Mouse (Mus musculus): ENCODE measurements at regions not wholly inside any gene's neighbourhood (a gene's known extent, or its start where the extent isn't known, plus 50 kb on each side); places are given as distances from the start of the nearest gene placed in this dataset.

- Histone ChIP-seq H3K36me3 (ENCODE audit: control insufficient read depth, insufficient read depth, low read length) (no peaks in the 10 kb centered on the region), H3K9me3 (ENCODE audit: control insufficient read depth, low read length) (peaks cover 3% of the 10 kb centered on the region; the same call in 1 of the 2 replicates), H3K27ac (replicated peaks; ENCODE audit: low read depth, low read length) (no peak overlapping the region), H3K9ac (replicated peaks; ENCODE audit: low read length) (no peak overlapping the region), H3K4me3 (replicated peaks; ENCODE audit: low read depth, low read length) (no peak overlapping the region), H3K27me3 (ENCODE audit: control insufficient read depth, insufficient read depth, low read length) (no peaks in the 10 kb centered on the region), H3K4me2 (ENCODE audit: low read length) (no peak overlapping the region), H3K4me1 (ENCODE audit: control insufficient read depth, insufficient read depth, low read length) (no peaks in the 10 kb centered on the region)
- ATAC-seq (ENCODE audit: low FRiP score, low TSS enrichment) (no peak), DNase-seq (no peak)
- 81% methylated on average over 6 of the region's 6 CpGs for WGBS
Observed at GRCm38 (mm10) chr9:115402661-115403060, 92.4 kb upstream of the Stt3b start.

DNA sequence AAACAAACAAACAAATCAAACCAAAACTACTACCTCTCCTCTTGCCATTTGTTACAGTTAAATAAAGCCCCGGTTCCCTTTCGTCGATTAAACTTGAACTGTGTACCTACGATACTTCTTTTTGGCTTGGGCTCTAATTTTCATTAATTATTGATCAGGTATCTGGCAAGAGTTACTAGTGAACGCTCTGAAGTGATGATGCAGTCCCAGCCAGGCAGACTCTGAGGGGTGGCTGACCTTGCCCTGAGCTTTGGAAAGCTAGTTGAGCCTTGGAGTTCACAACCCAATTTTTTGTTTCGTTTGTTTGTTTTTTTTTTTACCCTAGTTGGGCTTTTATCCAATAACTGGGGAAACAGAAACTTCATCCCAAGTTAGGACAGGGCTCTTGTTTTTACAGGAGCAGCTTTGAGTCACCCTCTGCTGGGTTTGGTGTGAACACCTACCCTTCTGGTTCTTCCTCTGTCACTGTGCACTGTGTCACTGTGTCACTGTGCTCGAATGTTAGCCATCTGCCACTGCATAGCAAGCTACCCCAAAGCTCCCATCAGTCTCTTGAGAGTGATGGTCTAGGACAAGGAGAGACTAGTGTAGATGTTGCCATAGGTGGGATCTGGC, 93.2 kb upstream of the Stt3b start:
- Histone ChIP-seq H3K4me1 (ENCODE audit: control insufficient read depth, insufficient read depth, low read length) (no peaks in the 10 kb centered on the region), H3K4me2 (ENCODE audit: low read length) (no peak overlapping the region), H3K27ac (replicated peaks; ENCODE audit: low read depth, low read length) (no peak overlapping the region), H3K4me3 (replicated peaks; ENCODE audit: low read depth, low read length) (no peak overlapping the region), H3K9me3 (ENCODE audit: control insufficient read depth, low read length) (no peaks in the 10 kb centered on the region), H3K9ac (replicated peaks; ENCODE audit: low read length) (no peak overlapping the region), H3K27me3 (ENCODE audit: control insufficient read depth, insufficient read depth, low read length) (no peaks in the 10 kb centered on the region), H3K36me3 (ENCODE audit: control insufficient read depth, insufficient read depth, low read length) (no peaks in the 10 kb centered on the region)
- WGBS: 87% methylated on average over 7 of the region's 7 CpGs
- DNase-seq (no peak), ATAC-seq (ENCODE audit: low FRiP score, low TSS enrichment) (no peak)

GRCm38 (mm10) chr9:115407901-115408470, 97.8 kb upstream of the Stt3b start:
- Histone ChIP-seq H3K4me2 (ENCODE audit: low read length) (no peak overlapping the region), H3K27ac (replicated peaks; ENCODE audit: low read depth, low read length) (no peak overlapping the region), H3K4me3 (replicated peaks; ENCODE audit: low read depth, low read length) (no peak overlapping the region), H3K4me1 (ENCODE audit: control insufficient read depth, insufficient read depth, low read length) (no peaks in the 10 kb centered on the region), H3K36me3 (ENCODE audit: control insufficient read depth, insufficient read depth, low read length) (no peaks in the 10 kb centered on the region), H3K27me3 (ENCODE audit: control insufficient read depth, insufficient read depth, low read length) (no peaks in the 10 kb centered on the region), H3K9ac (replicated peaks; ENCODE audit: low read length) (no peak overlapping the region), H3K9me3 (ENCODE audit: control insufficient read depth, low read length) (no peaks in the 10 kb centered on the region)
- no peak for ATAC-seq (ENCODE audit: low FRiP score, low TSS enrichment)
- no peak for DNase-seq
- WGBS: 94% methylated on average over 21 of the region's 21 CpGs

DNA sequence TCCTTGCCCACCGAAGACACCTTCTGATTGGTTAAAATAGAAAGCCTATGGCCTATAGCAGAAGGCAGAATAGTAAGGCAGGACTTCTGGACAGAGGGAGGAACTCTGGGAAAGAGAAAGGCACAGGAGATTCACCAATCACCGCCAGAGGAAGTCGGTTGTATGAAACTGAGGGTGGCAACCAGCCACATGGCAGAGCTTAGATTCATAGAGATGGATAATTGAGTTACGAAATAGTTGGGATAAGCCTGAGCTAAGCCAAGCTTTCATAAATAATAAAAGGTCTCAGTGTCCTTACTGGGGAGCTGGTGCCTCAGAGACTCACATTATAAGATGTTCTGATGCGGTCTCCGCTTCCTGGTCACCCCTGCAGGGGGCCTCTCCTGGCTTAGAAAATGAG, 98.7 kb upstream of the Stt3b start:
- Histone ChIP-seq H3K36me3 (ENCODE audit: control insufficient read depth, insufficient read depth, low read length) (no peaks in the 10 kb centered on the region), H3K4me2 (ENCODE audit: low read length) (no peak overlapping the region), H3K27me3 (ENCODE audit: control insufficient read depth, insufficient read depth, low read length) (no peaks in the 10 kb centered on the region), H3K4me3 (replicated peaks; ENCODE audit: low read depth, low read length) (no peak overlapping the region), H3K27ac (replicated peaks; ENCODE audit: low read depth, low read length) (no peak overlapping the region), H3K9ac (replicated peaks; ENCODE audit: low read length) (no peak overlapping the region), H3K4me1 (ENCODE audit: control insufficient read depth, insufficient read depth, low read length) (no peaks in the 10 kb centered on the region), H3K9me3 (ENCODE audit: control insufficient read depth, low read length) (no peaks in the 10 kb centered on the region)
- no peak for DNase-seq
- no peak for ATAC-seq (ENCODE audit: low FRiP score, low TSS enrichment)
- WGBS: 80% methylated on average over 6 of the region's 6 CpGs

DNA sequence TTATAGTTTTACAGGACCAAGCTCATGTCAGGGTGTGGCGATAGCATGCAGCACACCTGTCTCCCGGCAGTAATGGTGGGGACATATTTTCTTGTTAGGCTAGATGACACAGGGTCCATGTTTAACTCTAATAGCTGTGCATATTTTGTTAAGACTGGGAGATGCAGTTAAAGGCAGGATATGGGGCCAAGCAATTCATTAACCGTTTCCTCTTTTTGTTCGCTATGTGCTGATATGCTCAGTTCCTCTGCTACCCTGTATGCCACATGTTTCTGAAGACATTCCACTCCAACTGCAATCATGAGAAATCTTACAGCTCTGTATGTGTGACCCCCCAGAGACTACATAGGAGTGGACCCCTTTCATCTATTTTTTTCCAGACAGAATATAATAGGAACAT, 104.0 kb upstream of the Stt3b start:
- Histone ChIP-seq H3K9me3 (ENCODE audit: control insufficient read depth, low read length) (no peaks in the 10 kb centered on the region), H3K4me3 (replicated peaks; ENCODE audit: low read depth, low read length) (no peak overlapping the region), H3K9ac (replicated peaks; ENCODE audit: low read length) (no peak overlapping the region), H3K4me2 (ENCODE audit: low read length) (no peak overlapping the region), H3K27ac (replicated peaks; ENCODE audit: low read depth, low read length) (no peak overlapping the region), H3K36me3 (ENCODE audit: control insufficient read depth, insufficient read depth, low read length) (no peaks in the 10 kb centered on the region), H3K27me3 (ENCODE audit: control insufficient read depth, insufficient read depth, low read length) (no peaks in the 10 kb centered on the region), H3K4me1 (ENCODE audit: control insufficient read depth, insufficient read depth, low read length) (no peaks in the 10 kb centered on the region)
- DNase-seq (no peak), ATAC-seq (ENCODE audit: low FRiP score, low TSS enrichment) (no peak)
- 94% methylated on average over 4 of the region's 4 CpGs for WGBS

DNA sequence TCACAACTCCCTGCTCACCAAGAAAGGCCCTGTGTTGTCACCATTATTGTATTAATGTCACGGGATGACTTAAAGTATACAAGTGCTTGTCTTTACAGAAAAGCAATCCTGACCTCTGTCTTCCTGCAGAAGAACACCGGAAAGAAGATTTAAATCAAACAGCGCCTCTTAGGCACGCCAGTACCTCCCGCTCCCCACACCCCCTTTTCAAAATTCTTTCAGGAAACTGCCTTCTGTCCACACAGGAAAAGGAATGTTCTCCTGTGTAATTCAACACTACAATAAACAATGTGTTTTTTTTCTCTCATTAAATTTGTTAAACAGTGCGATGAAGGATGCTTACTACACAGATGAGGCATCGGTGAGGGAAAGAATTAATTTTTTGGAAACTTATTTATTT, 112.6 kb upstream of the Stt3b start:
- Histone ChIP-seq H3K27ac (replicated peaks; ENCODE audit: low read depth, low read length) (no peak overlapping the region), H3K36me3 (ENCODE audit: control insufficient read depth, insufficient read depth, low read length) (no peaks in the 10 kb centered on the region)

GRCm38 (mm10) chr9:115426682-115427081, 116.5 kb upstream of the Stt3b start:
- 58% methylated on average over 8 of the region's 8 CpGs for WGBS
- no peak for ATAC-seq (ENCODE audit: low FRiP score, low TSS enrichment)
- Histone ChIP-seq H3K4me2 (ENCODE audit: low read length) (no peak overlapping the region), H3K27me3 (ENCODE audit: control insufficient read depth, insufficient read depth, low read length) (no peaks in the 10 kb centered on the region), H3K4me1 (ENCODE audit: control insufficient read depth, insufficient read depth, low read length) (no peaks in the 10 kb centered on the region), H3K9ac (replicated peaks; ENCODE audit: low read length) (no peak overlapping the region), H3K27ac (replicated peaks; ENCODE audit: low read depth, low read length) (no peak overlapping the region), H3K9me3 (ENCODE audit: control insufficient read depth, low read length) (no peaks in the 10 kb centered on the region), H3K36me3 (ENCODE audit: control insufficient read depth, insufficient read depth, low read length) (no peaks in the 10 kb centered on the region), H3K4me3 (replicated peaks; ENCODE audit: low read depth, low read length) (no peak overlapping the region)
- DNase-seq: peak; percentile 36

More for the DNA sequence above, 112.6 kb upstream of the Stt3b start:
- ATAC-seq (ENCODE audit: low FRiP score, low TSS enrichment) (no peak), DNase-seq (no peak)
- H3K9ac ChIP-seq (replicated peaks; ENCODE audit: low read length): no peak overlapping the region
- H3K27me3 ChIP-seq (ENCODE audit: control insufficient read depth, insufficient read depth, low read length): no peaks in the 10 kb centered on the region
- no peak overlapping the region for H3K4me2 ChIP-seq (ENCODE audit: low read length)
- H3K9me3 ChIP-seq (ENCODE audit: control insufficient read depth, low read length): peaks cover 5% of the 10 kb centered on the region; the same call in 1 of the 2 replicates
- H3K4me1 ChIP-seq (ENCODE audit: control insufficient read depth, insufficient read depth, low read length): no peaks in the 10 kb centered on the region
- WGBS: 91% methylated on average over 7 of the region's 7 CpGs
- H3K4me3 ChIP-seq (replicated peaks; ENCODE audit: low read depth, low read length): no peak overlapping the region

DNA sequence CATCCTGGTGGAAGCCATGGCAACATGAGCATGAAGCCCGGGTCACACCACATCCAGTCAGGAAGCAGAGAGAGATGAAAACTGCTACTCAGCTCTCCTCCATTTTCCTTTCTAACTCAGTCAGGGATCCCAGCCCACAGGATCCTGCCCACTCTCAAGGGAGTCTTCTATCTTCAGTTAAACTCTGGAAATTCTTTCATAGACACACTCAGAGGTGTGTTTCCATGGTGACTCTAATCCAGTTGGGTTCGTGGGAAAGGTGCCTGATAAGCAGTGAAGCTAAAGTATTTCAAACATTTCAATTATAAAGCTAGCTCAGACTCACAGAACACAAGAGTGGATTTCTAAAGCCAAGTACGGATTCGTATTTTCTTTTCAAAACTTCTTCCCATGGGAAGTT, 120.0 kb upstream of the Stt3b start:
- Histone ChIP-seq H3K36me3 (ENCODE audit: control insufficient read depth, insufficient read depth, low read length) (no peaks in the 10 kb centered on the region), H3K9ac (replicated peaks; ENCODE audit: low read length) (no peak overlapping the region), H3K4me2 (ENCODE audit: low read length) (no peak overlapping the region), H3K4me3 (replicated peaks; ENCODE audit: low read depth, low read length) (no peak overlapping the region), H3K27me3 (ENCODE audit: control insufficient read depth, insufficient read depth, low read length) (no peaks in the 10 kb centered on the region), H3K9me3 (ENCODE audit: control insufficient read depth, low read length) (peaks cover 4% of the 10 kb centered on the region; the same call in 1 of the 2 replicates), H3K27ac (replicated peaks; ENCODE audit: low read depth, low read length) (no peak overlapping the region), H3K4me1 (ENCODE audit: control insufficient read depth, insufficient read depth, low read length) (no peaks in the 10 kb centered on the region)
- WGBS: 31% methylated on average over 4 of the region's 4 CpGs
- DNase-seq (no peak), ATAC-seq (ENCODE audit: low FRiP score, low TSS enrichment) (no peak)

DNA sequence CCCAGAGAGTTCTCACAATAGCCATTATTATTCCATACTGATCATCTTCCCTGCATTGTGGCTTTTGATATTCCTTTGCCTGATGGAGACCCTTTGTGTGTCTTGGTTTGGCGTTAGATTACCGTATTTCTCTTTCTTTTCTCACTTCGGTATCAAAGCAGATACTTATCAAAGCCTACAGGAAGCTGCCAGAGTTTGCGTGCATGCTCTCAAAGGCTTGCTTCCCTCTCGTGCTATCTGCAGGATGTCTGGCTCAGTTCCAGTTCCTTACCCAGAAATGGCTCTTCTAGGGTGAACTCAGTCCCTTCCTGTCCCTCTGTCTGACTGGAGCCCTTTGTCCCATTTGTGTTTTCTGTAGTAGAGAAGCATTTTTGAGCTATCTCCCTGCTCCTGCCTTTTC, 124.5 kb upstream of the Stt3b start:
- 17% methylated on average over 5 of the region's 5 CpGs for WGBS
- Histone ChIP-seq H3K4me2 (ENCODE audit: low read length) (no peak overlapping the region), H3K27me3 (ENCODE audit: control insufficient read depth, insufficient read depth, low read length) (no peaks in the 10 kb centered on the region), H3K4me3 (replicated peaks; ENCODE audit: low read depth, low read length) (no peak overlapping the region), H3K36me3 (ENCODE audit: control insufficient read depth, insufficient read depth, low read length) (no peaks in the 10 kb centered on the region), H3K9me3 (ENCODE audit: control insufficient read depth, low read length) (peaks cover 4% of the 10 kb centered on the region; the same call in 1 of the 2 replicates), H3K4me1 (ENCODE audit: control insufficient read depth, insufficient read depth, low read length) (no peaks in the 10 kb centered on the region), H3K27ac (replicated peaks; ENCODE audit: low read depth, low read length) (no peak overlapping the region), H3K9ac (replicated peaks; ENCODE audit: low read length) (no peak overlapping the region)
- DNase-seq (peak; percentile 25), ATAC-seq (ENCODE audit: low FRiP score, low TSS enrichment) (no peak)

Measured in midbrain, embryonic 14.5 days (tissue).